Mouse (Mus musculus) adrenal gland, postnatal 4 days (tissue): Measurements from ENCODE around the gene Cpb2. TPM values are rescaled to one million over a fixed set of nuclear protein-coding genes. Genes with fewer than 3 reads are reported as not detected.

Source experiments
- microRNA-seq: library from miRNA; unstranded; fragments of <30 nt; microRNA quantifications from one replicate; pipeline ENCODE4 v1.2.0, GENCODE M21; 2021
- total RNA-seq, 2 experiments: library from RNA; stranded (reverse); gene quantifications; 2 replicates each; pipeline ENCODE4 v1.2.3; 2021

Gene Cpb2
- total RNA-seq, 2 experiments from 2014 or later, result 6.4 to 27.8 TPM

Small RNA genes lying within 50 kb of the gene (microRNA-seq; reads per million reads assigned to microRNA genes)
- gene Gm44482, result not detected

Other genes with a start within 250 kb of the Cpb2 start
- 1 to 10 TPM; 1.2 to 1.3 TPM for gene Rubcnl, start 226.3 kb upstream of the Cpb2 start, total RNA-seq
- gene Lrrc63, start 111.4 kb upstream of the Cpb2 start, total RNA-seq, result under 1 TPM in 1 of 2 experiments, not detected in 1; 0.11 TPM
- gene Lcp1, start 111.2 kb upstream of the Cpb2 start, total RNA-seq, result 10 to 100 TPM; 19.9 to 22.8 TPM
- gene Zc3h13, start 42.1 kb downstream of the Cpb2 start, total RNA-seq, result 10 to 100 TPM; 39.2 to 39.8 TPM
- gene Siah3, start 213.7 kb downstream of the Cpb2 start, total RNA-seq, result under 1 TPM; 0.62 to 0.87 TPM